Mouse (Mus musculus): Measurements from ENCODE around the gene Rnaseh2c.

- no peak for TF ChIP-seq CTCF (IDR thresholded peaks at IDR 0.05; ENCODE audit: extremely low read depth, insufficient read length, insufficient replicate concordance, low read depth, low read length)
- TF ChIP-seq POLR2A (IDR thresholded peaks at IDR 0.05; ENCODE audit: low read depth, low read length) = no peak
Observed at GRCm38 (mm10) chr19:5620007-5620406, 18.3 kb downstream of the Rnaseh2c start.
